Mouse (Mus musculus): Measurements from ENCODE around the gene Slc29a1. TPM values are rescaled to one million over a fixed set of nuclear protein-coding genes. Genes with fewer than 3 reads are reported as not detected.

Slc29a1 gene
- 30.9 and 141 TPM in 2 replicates for polyA plus RNA-seq (2012; ENCODE audit: low replicate concordance)

DNA sequence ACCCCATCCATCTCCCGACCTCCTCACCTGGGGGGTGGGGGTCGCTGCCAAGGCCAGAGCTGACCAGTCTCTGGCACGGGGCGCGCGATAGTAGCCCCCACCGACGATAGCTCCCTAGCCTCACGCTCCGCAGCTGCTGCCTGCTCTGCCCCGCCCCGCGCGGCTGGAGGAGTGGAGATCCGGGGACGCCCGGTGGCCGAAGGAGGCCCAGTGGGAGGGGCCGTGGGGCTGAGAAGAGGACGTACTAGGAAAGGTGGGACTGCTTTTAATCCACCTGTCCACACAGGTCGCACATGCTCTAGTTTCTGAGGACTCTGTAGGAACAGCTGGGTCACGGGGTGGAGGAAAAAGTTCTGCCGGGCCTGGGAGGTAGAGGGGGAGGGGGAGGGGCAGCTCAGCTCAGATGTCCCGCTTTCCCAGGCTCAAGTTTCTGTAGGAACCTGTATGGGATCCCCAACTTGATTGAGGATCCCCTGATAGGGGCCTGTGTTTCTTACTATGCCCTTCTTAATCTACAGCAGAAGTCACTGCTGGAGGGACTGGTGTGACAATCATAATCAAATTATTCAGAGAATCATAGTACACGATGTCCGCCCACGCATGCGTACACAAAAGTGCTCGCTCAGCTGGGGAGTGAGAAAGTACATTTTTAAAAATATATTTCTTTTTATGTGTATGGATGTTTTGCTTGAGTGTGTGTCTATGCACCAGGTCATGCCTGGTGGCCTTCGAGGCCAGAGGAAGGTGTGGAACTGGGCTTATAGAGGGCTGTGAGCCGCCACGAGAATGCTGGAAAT lies at the start of gene Slc29a1:
Slc29a1 (minus strand) TSS at position 161 of the 797 bp plus-strand sequence.

DNA sequence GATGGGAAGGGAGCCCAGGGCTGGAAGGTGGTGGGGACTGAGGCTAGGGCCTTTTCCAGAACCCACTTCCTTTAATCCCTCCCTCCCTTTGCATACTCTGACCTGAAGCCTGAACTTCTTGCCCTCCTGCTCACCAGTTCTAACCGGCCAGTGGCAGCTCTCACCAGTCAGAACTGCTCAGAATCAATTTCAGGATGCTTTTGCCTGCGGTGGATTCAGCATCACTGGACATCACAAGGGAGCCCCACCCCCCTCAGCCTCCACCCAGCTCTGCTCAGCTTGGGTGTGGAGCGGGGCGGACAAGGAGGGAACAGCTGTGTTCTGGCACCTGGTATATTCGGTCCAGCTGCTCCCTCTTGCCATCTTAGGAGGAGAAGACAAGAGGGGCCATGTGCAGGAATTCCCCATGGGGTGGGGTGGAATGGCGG lies 2.5 kb upstream of the Slc29a1 start, which contains the start of gene Mymx:
Mymx (minus strand) TSS at position 226 of the 428 bp plus-strand sequence.

DNA sequence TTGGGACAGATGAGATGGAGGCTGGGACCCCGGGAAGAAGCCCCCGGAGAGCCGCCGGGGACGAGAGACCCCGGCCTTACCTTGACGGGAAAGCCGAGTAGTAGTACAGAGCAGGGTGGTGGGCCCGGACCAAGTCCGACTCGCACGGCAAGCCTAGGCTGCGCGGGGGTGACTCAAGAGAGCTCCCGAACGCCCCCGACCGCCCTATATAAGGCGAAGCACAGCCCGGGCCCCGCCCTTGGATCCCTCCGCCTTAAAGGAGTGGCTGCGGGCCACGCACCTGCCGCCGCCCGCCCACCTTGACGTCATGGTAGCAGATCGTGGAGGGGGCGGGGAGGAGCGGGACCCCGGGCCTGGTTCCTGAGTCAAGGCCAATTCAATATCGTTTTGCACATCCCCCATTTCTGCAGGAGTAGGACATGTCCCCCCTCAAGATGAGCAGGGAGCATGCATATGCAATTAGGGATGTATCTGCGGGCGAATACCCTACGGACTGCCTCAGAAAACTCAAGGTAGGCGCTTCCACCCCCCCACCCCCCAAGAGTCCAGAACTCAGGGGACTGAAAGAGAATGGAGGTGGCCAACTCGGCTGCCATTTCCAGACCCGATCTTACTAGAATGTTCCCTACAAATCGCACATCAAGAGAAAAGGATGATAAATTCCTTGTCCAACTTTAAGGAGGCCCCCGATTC lies 26.2 kb downstream of the Slc29a1 start, which contains the start of gene Hsp90ab1:
Hsp90ab1 (minus strand) TSS at position 185 of the 693 bp plus-strand sequence.

DNA sequence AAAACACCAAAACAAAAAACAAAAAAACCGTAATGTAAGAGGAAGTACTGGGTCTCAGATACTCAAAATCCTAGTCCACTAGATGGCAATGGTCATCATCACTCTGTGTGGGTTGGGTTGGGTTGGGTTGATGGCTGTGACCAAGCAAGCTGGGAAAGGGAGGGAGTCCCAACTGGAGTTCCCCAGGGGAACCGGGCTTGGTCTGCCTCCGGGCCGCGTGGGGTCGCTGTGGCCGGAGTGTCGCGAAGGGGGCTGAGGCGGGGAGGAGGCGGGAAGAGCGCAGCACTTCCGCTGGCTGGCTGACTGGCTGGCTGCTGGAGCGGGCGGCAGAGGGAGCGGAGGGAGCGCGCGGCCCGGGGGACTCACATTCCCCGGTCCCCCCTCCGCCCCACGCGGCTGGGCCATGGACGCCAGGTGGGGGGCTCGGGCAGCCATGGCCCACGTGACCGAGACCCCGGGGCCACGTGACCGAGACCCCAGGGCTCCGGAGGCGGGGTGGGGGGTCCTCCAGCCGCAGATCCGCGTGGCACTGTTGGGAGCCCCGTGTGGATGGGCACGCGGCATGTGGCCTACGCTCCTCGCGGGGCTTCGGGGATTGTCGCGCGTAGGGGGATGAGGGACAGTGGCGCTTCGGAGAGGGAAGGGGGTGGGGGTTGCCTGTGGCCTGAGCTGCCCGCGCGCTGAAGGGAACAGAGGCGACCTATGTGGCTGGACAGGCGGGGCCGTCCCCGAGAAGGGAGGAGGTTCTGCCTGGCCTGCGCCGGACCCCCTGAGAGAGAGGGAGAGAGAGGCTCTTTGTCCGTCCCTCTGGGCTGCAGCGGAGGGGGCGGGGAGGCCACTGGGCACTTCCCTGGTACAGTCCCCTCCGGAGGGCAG lies 35.5 kb downstream of the Slc29a1 start, which contains the start of gene Slc35b2:
Slc35b2 (plus strand) TSS at position 220 of the 876 bp plus-strand sequence.

DNA sequence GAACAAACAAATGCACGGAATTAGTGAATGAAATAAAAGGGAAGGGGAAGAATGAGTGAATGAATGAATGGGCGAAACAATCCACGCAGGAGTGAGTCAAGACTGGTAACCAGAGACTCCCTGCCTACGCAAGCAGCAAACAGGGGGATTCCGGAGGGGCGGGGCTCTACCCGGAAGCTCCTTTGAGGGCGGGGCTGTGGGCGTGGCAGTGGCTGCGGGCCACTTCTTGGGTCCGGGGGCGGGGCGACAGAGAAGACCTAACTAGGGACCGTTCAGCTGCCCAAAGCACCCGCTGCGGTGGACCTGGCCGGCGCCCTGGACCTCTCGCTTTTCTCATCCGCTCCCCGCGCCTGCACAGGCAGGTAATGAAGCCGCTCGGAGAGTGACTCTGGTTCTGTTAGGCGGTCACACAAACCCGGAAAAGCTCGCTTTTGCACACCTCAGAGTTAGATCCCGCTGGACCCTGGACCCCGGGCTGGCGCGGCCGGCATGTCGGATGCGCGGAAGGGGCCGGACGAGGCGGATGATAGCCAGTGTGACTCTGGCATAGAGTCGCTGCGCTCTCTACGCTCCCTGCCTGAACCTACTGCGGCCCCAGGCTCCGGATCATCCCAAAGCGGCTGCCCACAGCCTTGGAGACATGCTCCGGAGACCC lies 43.8 kb downstream of the Slc29a1 start, which contains the start of gene Nfkbie:
Nfkbie (plus strand) TSS at position 252 of the 655 bp plus-strand sequence.

DNA sequence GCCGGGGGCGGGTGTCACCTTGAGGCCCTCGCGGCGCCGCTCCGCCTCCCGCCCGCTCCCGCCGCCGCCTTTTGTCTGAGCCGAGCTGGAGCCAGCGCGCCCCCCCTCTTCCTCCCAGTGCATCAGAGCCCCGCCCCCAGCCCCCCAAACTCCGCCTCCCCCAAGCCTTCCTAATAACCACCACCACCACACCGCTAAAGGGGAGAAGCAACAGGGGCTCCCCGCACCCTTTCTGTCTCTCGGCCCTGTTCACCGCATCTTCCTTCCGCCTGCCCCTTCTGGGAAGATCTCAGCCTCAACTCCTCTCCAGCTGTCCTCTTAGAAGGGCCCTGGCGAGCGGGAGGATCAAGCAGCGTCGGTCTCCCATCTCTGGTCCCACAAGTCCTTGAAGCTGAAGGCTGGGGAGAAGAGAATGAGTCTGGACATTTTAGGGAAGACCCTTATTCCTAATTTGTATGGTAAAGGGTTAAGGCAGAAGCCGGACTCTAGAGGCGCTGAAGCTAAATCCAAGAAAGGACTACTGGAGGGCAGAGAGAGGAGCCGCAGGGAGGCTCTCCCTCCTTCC lies 49.7 kb downstream of the Slc29a1 start, which contains the start of gene Tmem151b:
Tmem151b (minus strand) TSS at position 61 of the 565 bp plus-strand sequence.

Other genes starting within 250 kb of the Slc29a1 start
- gene Cdc5l, start 165.9 kb downstream of the Slc29a1 start, polyA plus RNA-seq (2012; ENCODE audit: low replicate concordance): 5.6 and 8.9 TPM in 2 replicates
- gene Spats1, start 124.2 kb downstream of the Slc29a1 start, polyA plus RNA-seq (2012; ENCODE audit: low replicate concordance): not detected in 2 replicates
- 13.3 and 22.1 TPM in 2 replicates for gene Aars2, start 92.8 kb downstream of the Slc29a1 start, polyA plus RNA-seq (2012; ENCODE audit: low replicate concordance)
- 0.15 TPM in 2 replicates for gene Tcte1, start 76.2 kb downstream of the Slc29a1 start, polyA plus RNA-seq (2012; ENCODE audit: low replicate concordance)
- 0.95 and 2.6 TPM in 2 replicates for gene Tmem151b, start 49.9 kb downstream of the Slc29a1 start, polyA plus RNA-seq (2012; ENCODE audit: low replicate concordance)
- gene Nfkbie, start 43.9 kb downstream of the Slc29a1 start, polyA plus RNA-seq (2012; ENCODE audit: low replicate concordance): 89.5 and 118 TPM in 2 replicates
- 25.5 and 43.0 TPM in 2 replicates for gene Slc35b2, start 35.7 kb downstream of the Slc29a1 start, polyA plus RNA-seq (2012; ENCODE audit: low replicate concordance)
- 80.2 and 419 TPM in 2 replicates for gene Hsp90ab1, start 26.3 kb downstream of the Slc29a1 start, polyA plus RNA-seq (2012; ENCODE audit: low replicate concordance)
- gene Mymx, start 2.5 kb upstream of the Slc29a1 start, polyA plus RNA-seq (2012; ENCODE audit: low replicate concordance): not detected in 2 replicates
- gene Capn11, start 59.7 kb upstream of the Slc29a1 start, polyA plus RNA-seq (2012; ENCODE audit: low replicate concordance): not detected in 2 replicates
- 114 and 181 TPM in 2 replicates for gene Mrpl14, start 86.7 kb upstream of the Slc29a1 start, polyA plus RNA-seq (2012; ENCODE audit: low replicate concordance)
- gene Tmem63b, start 87.3 kb upstream of the Slc29a1 start, polyA plus RNA-seq (2012; ENCODE audit: low replicate concordance): 14.0 and 27.5 TPM in 2 replicates
- gene 1600014C23Rik, start 134.2 kb upstream of the Slc29a1 start, polyA plus RNA-seq (2012; ENCODE audit: low replicate concordance): not detected in 2 replicates

Data from hematopoietic multipotent progenitor cell, adult 10-12 weeks (in vitro differentiated cells).